Mouse (Mus musculus) thymus, adult 2 months (tissue): ENCODE data around the gene Rgs10. TPM values are rescaled to one million over a fixed set of nuclear protein-coding genes. Genes with fewer than 3 reads are reported as not detected.
A peak's percentile ranks its signal among the peaks of the same experiment; 100 is the strongest.

Experiments
- DNase-seq: peaks from one replicate; pipeline ENCODE4 v3.0.0; 2021
- H3K27ac ChIP-seq: fragments of 200-500 bp; 2 replicates; pipeline ENCODE4 v1.5.1; 2012; ENCODE audit warnings: low read length, control low read depth; ENCODE audit not compliant: control insufficient read depth, insufficient read depth
- H3K27me3 ChIP-seq: fragments of 200-500 bp; 2 replicates; pipeline ENCODE4 v1.6.1; 2012; ENCODE audit warnings: mild to moderate bottlenecking, low read length, moderate library complexity, mixed read lengths; ENCODE audit not compliant: control insufficient read depth, insufficient read depth
- H3K36me3 ChIP-seq: fragments of 200-500 bp; 2 replicates; pipeline ENCODE4 v1.6.1; 2012; ENCODE audit warnings: mild to moderate bottlenecking, low read length, moderate library complexity; ENCODE audit not compliant: control insufficient read depth, insufficient read depth
- H3K4me1 ChIP-seq: fragments of 200-500 bp; replicated peaks from 2 replicates; pipeline ENCODE4 v1.6.1; 2012; ENCODE audit warnings: low read length; ENCODE audit not compliant: control insufficient read depth, insufficient read depth
- H3K4me3 ChIP-seq: fragments of 200-500 bp; 2 replicates; pipeline ENCODE4 v1.5.1; 2012; ENCODE audit warnings: mild to moderate bottlenecking, low read length, control low read depth, moderate library complexity; ENCODE audit not compliant: control insufficient read depth, insufficient read depth
- CTCF ChIP-seq: fragments of 200-500 bp; IDR thresholded peaks from 2 replicates; pipeline ENCODE4 v1.5.1; 2012; ENCODE audit warnings: mild to moderate bottlenecking, control low read depth, low read length, moderate library complexity, borderline replicate concordance; ENCODE audit not compliant: control insufficient read depth, poor library complexity, insufficient read depth; ENCODE audit errors: extremely low read depth
- POLR2A ChIP-seq: fragments of 200-500 bp; IDR thresholded peaks from 2 replicates; pipeline ENCODE4 v1.6.1; 2012; ENCODE audit warnings: mild to moderate bottlenecking, low read length, control low read depth, moderate library complexity; ENCODE audit not compliant: control insufficient read depth, poor library complexity, insufficient read depth; ENCODE audit errors: extremely low read depth
- WGBS: fragments of 180-500 bp; shearing (Covaris S2); methylation state at CpG from one replicate; pipeline ENCODE4 v1.1.7; 2018; 5-methylcytosine and 5-hydroxymethylcytosine counted together
- polyA plus RNA-seq: library from polyadenylated mRNA; depleted of rRNA; stranded (reverse); fragments of >200 nt; gene quantifications from 2 replicates; pipeline ENCODE4 v1.2.3, GENCODE M21; 2012

Gene Rgs10
- polyA plus RNA-seq, 1 experiment, result 71.8 TPM

DNA sequence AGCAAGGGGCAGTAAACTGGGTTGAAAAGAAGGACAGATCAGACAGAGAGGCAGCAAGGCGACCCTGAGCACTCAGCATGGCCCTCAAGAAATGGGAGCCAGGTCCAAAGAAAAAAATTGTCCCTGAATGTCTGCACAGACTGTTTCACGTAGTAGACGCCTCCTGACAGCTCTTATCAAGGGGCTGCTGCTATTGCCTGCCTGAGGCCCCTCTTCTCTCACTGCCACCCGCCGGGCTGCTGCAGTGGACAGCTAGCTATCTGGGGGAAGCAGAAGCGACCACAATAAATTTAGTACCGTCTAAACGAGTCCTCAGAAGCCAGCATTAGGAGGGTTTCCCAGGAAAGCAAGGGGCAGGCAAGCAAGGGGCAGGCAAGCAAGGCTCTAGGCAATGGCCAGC is 4.1 kb downstream of the Rgs10 start:
- WGBS, result 71% methylated on average over 8 of the region's 8 CpGs
- H3K4me1 ChIP-seq, result peaks cover 57% of the 10 kb centered on the region

DNA sequence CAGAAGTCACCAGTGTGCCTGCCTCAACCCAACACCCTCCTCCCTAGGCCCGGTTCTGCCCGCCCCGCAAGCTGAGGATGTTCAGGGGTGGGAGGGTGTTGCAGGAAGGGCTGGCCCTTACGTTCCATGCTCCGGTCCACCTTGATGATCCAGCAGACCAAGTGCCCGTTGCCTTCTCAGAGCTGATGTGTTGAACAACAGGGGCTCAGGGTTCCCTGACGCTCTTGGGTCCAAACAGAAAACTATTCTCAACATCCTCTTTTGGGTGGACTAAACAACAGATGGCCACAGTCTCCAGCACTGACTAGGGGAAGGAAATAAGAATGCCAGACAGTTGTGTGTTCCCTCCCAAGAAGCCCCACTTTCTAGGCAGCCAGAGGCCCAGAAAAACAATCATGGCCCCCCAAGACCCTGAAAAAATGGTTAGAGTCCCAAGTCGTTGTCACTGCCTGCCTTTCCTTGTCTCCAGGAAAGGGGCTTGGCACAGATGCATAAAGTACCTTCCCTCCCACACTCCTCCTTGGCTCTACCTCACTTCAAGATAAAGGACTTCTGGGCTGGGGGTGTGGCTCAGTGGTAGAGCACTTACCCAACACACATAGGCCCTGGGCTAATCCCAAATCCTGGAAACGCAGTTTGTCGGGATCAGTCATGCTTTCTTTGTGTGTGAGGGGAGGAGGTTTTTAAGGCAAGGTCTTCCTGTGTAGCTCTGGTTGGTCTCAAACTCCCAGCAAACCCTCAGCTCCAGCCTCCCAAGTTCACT is 6.3 kb downstream of the Rgs10 start:
- H3K27ac ChIP-seq, result peak overlapping the region; percentile 33
- TF ChIP-seq POLR2A (no peak), CTCF (no peak)
- whole genome bisulfite sequencing, result 72% methylated on average over 10 of the region's 10 CpGs
- DNase-seq, result no peak
- no peaks in the 10 kb centered on the region for H3K27me3 ChIP-seq
- peaks cover 46% of the 10 kb centered on the region for H3K4me1 ChIP-seq
- no peak overlapping the region for H3K4me3 ChIP-seq
- peaks cover 8% of the 10 kb centered on the region; the same call in 1 of the 2 replicates for H3K36me3 ChIP-seq

More for the DNA sequence above, 4.1 kb downstream of the Rgs10 start:
- TF ChIP-seq POLR2A (no peak), CTCF (no peak)
- DNase-seq, result no peak
- no peak overlapping the region for H3K27ac ChIP-seq
- H3K27me3 ChIP-seq, result no peaks in the 10 kb centered on the region
- H3K36me3 ChIP-seq, result peaks cover 6% of the 10 kb centered on the region; the same call in 1 of the 2 replicates
- H3K4me3 ChIP-seq, result no peak overlapping the region

DNA sequence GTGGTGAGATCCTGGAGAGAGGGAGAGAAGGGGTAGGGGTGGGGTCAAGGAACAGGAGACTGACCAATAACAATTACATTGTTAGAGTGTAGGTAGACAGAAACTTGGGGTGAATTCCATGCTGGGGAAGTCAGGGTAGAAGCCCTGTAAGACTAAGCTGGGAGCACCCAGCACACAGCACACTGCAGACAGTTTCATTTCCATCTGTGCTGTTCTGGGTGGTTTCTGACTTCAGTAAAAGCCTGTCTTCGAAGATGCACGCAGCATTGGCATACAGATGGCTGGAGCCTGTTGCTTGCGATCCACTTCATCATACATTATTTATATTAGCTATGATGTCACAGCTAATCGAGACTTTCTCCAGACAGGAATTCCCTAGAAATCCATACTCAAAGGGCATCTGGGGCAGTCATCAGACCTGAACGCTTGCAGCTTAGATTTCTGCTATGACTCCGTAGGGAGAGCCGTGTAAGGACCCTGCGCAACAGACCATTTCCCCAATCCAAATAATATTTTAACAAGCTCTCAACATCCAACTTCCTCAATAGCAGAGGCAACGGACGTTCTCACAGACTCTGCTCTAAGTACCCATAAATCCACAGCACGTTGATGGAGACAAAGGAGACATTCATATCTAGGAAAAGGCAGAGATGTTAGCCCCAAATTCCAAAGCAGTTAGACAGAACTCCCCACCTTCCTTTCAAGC is 7.7 kb downstream of the Rgs10 start:
- TF ChIP-seq POLR2A (no peak), CTCF (no peak)
- Histone ChIP-seq H3K4me1 (peaks cover 39% of the 10 kb centered on the region), H3K4me3 (no peak overlapping the region), H3K36me3 (peaks cover 8% of the 10 kb centered on the region; the same call in 1 of the 2 replicates), H3K27me3 (no peaks in the 10 kb centered on the region), H3K27ac (peak overlapping the region; percentile 12; the same call in 1 of the 2 replicates)
- DNase-seq, result no peak
- 74% methylated on average over 11 of the region's 11 CpGs for WGBS

DNA sequence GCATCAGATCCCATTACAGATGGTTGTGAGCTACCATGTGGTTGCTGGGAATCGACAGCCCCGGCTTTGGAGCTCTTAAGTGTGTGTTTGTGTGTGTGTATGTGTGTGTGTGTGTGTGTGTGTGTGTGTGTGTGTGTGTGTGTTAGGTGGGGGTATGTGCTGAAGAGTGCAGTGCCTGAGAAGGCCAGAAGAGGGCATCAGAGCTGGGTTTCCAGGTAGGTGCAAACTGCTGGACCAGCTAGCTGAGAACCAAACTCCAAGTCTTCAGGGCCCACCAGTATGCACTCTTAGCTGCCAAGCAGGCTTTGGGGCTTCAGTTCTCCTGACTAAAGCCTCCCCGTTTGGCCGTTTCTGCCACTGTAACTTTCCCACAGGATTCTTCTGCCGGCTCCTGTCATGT is 10.3 kb downstream of the Rgs10 start:
- H3K36me3 ChIP-seq, result peaks cover 8% of the 10 kb centered on the region; the same call in 1 of the 2 replicates
- no peak overlapping the region for H3K27ac ChIP-seq
- WGBS, result 98% methylated on average over 5 of the region's 5 CpGs
- H3K27me3 ChIP-seq, result no peaks in the 10 kb centered on the region
- no peak for DNase-seq
- no peak overlapping the region for H3K4me3 ChIP-seq
- peaks cover 21% of the 10 kb centered on the region for H3K4me1 ChIP-seq
- TF ChIP-seq POLR2A, result no peak
- TF ChIP-seq CTCF, result no peak

DNA sequence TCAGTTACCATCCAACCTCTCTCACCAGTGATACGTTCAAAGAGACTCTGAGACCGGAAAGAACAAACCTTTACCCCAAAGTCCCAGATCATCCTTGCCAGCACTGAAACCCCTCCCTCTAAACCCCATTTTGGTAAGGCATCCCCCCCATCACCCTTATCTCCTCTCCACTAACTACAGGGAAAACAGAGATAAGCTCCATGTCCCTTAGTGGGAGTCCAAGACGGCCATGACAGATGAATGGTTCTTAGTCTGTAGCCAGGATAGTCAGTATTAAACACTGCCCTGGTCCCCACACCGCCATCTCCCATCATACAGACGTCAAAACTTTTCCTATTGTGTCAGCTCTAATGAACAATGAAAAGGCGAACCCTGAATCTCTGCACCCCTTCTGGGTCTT is 14.6 kb downstream of the Rgs10 start:
- Histone ChIP-seq H3K4me3 (no peak overlapping the region), H3K4me1 (peaks cover 11% of the 10 kb centered on the region), H3K27me3 (no peaks in the 10 kb centered on the region), H3K36me3 (peaks cover 15% of the 10 kb centered on the region), H3K27ac (no peak overlapping the region)
- no peak for TF ChIP-seq POLR2A
- no peak for TF ChIP-seq CTCF
- no peak for DNase-seq
- WGBS, result 96% methylated on average over 6 of the region's 6 CpGs

DNA sequence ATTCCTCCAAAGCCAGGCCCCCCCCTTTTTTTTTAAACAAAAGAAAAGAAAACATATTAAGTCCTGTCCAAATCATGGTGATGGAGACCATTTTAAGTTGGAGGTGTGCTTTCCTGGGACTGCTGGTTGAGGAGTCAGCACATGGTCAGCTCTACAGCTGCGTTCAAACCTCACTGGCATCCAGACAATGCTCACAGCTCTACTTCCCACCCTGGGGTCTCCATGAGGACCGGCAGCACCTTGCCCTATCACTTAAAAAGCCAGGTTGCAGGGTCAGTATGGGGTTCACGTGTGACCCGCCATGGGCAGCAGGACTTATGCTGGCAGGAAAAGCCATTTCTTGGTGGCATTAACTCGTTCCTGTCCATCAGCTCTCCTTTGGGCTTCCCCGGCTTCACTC is 15.0 kb downstream of the Rgs10 start:
- Histone ChIP-seq H3K4me1 (peaks cover 15% of the 10 kb centered on the region), H3K27me3 (no peaks in the 10 kb centered on the region), H3K4me3 (no peak overlapping the region), H3K27ac (no peak overlapping the region), H3K36me3 (peaks cover 15% of the 10 kb centered on the region)
- no peak for DNase-seq
- TF ChIP-seq POLR2A (no peak), CTCF (no peak)
- WGBS, result 95% methylated on average over 6 of the region's 6 CpGs

DNA sequence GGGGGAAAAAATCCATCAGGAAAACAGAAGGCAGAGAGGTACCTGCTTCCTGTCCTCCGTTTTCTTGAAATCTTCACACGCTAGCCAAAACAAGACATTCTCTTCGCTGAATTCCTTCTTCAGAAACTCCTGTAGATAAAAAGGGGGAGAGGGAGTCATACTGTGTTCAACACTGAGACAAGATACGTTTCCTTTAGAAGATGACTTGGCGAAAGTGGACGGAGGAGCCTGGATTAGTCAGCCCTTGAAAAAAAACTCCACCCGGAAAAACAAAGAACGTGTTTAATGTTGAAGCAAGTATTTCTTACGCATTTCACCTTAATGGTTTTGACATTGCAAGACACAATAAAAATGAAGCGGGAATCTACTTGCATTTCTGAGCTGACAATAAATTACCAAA is 15.4 kb downstream of the Rgs10 start:
- DNase-seq, result no peak
- Histone ChIP-seq H3K27me3 (no peaks in the 10 kb centered on the region), H3K4me3 (no peak overlapping the region), H3K36me3 (peaks cover 15% of the 10 kb centered on the region), H3K4me1 (peaks cover 19% of the 10 kb centered on the region), H3K27ac (no peak overlapping the region)
- WGBS, result 93% methylated on average over 10 of the region's 10 CpGs
- TF ChIP-seq POLR2A (no peak), CTCF (no peak)
